Mouse (Mus musculus) erythroblast, embryonic 14.5 days (primary cell): Measurements from ENCODE around the gene Ralgps2.

Source experiments
- GATA1 ChIP-seq: IDR thresholded peaks from 2 replicates; pipeline ENCODE4 v1.6.1; 2012; ENCODE audit warnings: low read length, inconsistent platforms, mixed read lengths
- TAL1 ChIP-seq: IDR thresholded peaks from 3 replicates; pipeline ENCODE4 v1.6.1; 2012; ENCODE audit warnings: low read length, inconsistent platforms, mixed read lengths

GRCm38 (mm10) chr1:156978656-156979055 lies 39.2 kb upstream of the Ralgps2 start:
- TF ChIP-seq GATA1: no peak
- TF ChIP-seq TAL1: no peak
